Mouse (Mus musculus) forebrain, embryonic 13.5 days (tissue): Measurements from ENCODE around the gene Ly6g5c. TPM values are rescaled to one million over a fixed set of nuclear protein-coding genes. Genes with fewer than 3 reads are reported as not detected.

Experiments used
- ATAC-seq: fragments of 200-750 bp; cut with Nextera tagmentation; 2 replicates; pipeline ENCODE4 v1.8.0; 2017
- H3K27ac ChIP-seq: fragments of 300-500 bp; sonication (generic); 2 replicates; pipeline ENCODE4 v1.5.1; 2015; ENCODE audit warnings: inconsistent platforms, mild to moderate bottlenecking, moderate library complexity
- H3K27me3 ChIP-seq: fragments of 300-500 bp; sonication (generic); 2 replicates; pipeline ENCODE4 v1.6.1; 2015; ENCODE audit warnings: mild to moderate bottlenecking, inconsistent platforms
- H3K36me3 ChIP-seq: fragments of 300-500 bp; sonication (generic); 2 replicates; pipeline ENCODE4 v1.6.1; 2015; ENCODE audit warnings: mild to moderate bottlenecking, inconsistent platforms; ENCODE audit not compliant: poor library complexity, severe bottlenecking
- H3K4me1 ChIP-seq: fragments of 300-500 bp; sonication (generic); 2 replicates; pipeline ENCODE4 v1.6.1; 2015; ENCODE audit warnings: inconsistent platforms
- H3K4me2 ChIP-seq: fragments of 300-500 bp; sonication (generic); 2 replicates; pipeline ENCODE4 v1.6.1; 2015; ENCODE audit warnings: inconsistent platforms, mild to moderate bottlenecking, moderate library complexity
- H3K4me3 ChIP-seq: fragments of 300-500 bp; sonication (generic); 2 replicates; pipeline ENCODE4 v1.5.1; 2015; ENCODE audit warnings: mild to moderate bottlenecking, inconsistent platforms
- H3K9ac ChIP-seq: fragments of 300-500 bp; sonication (generic); 2 replicates; pipeline ENCODE4 v1.6.1; 2015; ENCODE audit warnings: mild to moderate bottlenecking, inconsistent platforms
- H3K9me3 ChIP-seq: fragments of 300-500 bp; sonication (generic); replicated peaks from 2 replicates; pipeline ENCODE4 v1.6.1; 2016; ENCODE audit warnings: inconsistent platforms
- WGBS: fragments of 180-500 bp; shearing (Covaris S2); methylation state at CpG from one replicate; pipeline ENCODE4 v1.1.7; 2015; 5-methylcytosine and 5-hydroxymethylcytosine counted together
- polyA plus RNA-seq: library from polyadenylated mRNA; unstranded; fragments of >200 nt; fragmentation: Nextera tagmentation; extraction: Ambion mirVana; gene quantifications from 2 replicates; pipeline ENCODE4 v1.2.1, GENCODE M21; 2015

Gene Ly6g5c
- polyA plus RNA-seq, 1 experiment from 2014 or later = not detected

DNA sequence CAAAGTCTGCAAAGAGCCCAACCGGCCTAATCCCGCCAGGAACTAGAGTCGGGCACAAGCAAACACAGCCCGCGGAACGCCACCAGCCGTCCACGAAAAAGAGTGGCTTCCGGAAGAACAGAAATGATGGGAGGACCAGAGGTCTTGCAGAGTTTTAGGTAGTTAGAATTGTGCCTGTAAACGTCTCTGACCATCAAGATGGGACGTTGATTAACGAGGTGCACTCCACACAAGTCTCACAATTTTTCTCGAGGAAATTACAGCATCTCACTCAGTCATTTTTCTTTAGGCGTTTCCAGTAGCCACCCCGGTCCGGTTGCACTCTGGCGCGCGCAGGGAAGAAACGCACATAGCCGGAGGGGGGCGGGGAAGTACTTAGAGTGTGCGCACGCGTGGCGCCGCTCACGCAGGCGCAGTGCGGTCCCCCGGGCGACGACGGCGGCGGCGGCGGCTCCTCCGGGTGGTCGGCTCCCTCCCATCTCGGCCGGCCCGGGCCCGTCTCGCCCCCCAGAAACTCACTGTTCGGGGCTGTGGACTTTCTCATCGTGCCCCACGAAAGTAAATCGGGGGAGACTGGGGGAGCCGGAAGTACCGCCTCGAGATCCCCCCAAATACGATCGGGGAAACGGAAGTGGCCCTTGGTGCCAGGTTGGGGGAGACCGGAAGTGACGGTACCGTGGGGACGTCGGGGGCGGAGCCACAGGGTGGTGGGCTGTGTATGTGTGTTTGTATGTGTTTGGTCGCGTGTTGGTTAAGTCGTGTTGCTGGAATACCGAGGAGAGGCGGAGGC, 26.9 kb downstream of the Ly6g5c start, which contains the start of gene Bag6:
Gene Bag6 (plus strand): TSS at position 378 of the 790 bp plus-strand sequence.
- Histone ChIP-seq H3K27ac (peak within 1 kb of the TSS; percentile 95), H3K4me3 (peak within 1 kb of the TSS; percentile 79), H3K9me3 (no peaks in the 10 kb centered on the region), H3K4me2 (peak within 1 kb of the TSS; percentile 82), H3K4me1 (peaks cover 28% of the 10 kb centered on the region), H3K9ac (peak within 1 kb of the TSS; percentile 87), H3K36me3 (peaks cover 21% of the 10 kb centered on the region), H3K27me3 (no peaks in the 10 kb centered on the region)
- WGBS = under 1% methylated on average over 66 of the region's 66 CpGs
- ATAC-seq = peak; percentile 94

DNA sequence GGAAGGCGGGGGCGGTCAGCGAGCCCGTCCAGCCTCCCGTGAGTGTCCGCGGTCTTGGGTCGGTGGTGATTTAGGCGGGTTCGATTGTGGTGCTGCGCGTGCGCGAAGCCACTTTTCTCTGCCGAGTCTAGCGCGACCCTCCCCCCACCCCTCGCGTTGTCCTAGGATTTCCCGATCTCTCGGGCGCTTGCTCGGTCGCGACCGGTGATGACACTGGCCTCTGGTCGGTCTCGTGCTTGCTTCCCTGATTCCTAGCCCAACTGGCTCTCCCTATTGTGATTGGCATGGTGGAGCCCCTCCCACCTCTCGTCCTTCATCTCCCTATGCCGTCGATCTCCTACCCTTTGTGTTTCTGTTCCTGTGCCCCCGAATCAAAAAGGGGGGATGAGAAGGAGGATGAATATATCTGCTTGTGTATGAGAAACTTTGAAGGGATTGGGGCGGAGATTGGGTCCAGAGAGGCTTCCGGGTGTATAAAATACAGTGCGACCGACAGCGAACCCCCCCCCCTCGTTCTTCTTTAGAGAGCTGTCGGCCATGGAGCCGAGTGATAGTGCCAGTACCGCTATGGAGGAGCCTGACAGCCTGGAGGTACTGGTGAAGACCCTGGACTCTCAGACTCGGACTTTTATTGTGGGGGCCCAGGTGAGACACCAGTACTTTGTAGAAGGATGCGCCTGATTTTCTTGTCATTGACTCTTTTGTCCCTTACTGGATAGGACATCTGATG, 27.7 kb downstream of the Ly6g5c start:
- Histone ChIP-seq H3K27me3 (no peaks in the 10 kb centered on the region), H3K9me3 (no peaks in the 10 kb centered on the region), H3K4me3 (peak overlapping the region; percentile 79), H3K9ac (peak overlapping the region; percentile 87), H3K4me2 (peak overlapping the region; percentile 82), H3K36me3 (peaks cover 29% of the 10 kb centered on the region), H3K27ac (peak overlapping the region; percentile 95), H3K4me1 (peaks cover 28% of the 10 kb centered on the region)
- peak; percentile 71 for ATAC-seq
- under 1% methylated on average over 43 of the region's 43 CpGs for WGBS

GRCm38 (mm10) chr17:35139269-35139668, 31.2 kb downstream of the Ly6g5c start:
- no peak overlapping the region for H3K27ac ChIP-seq
- H3K9me3 ChIP-seq = no peaks in the 10 kb centered on the region
- peaks cover 64% of the 10 kb centered on the region for H3K36me3 ChIP-seq
- peaks cover 28% of the 10 kb centered on the region for H3K4me1 ChIP-seq
- ATAC-seq = no peak
- no peak overlapping the region for H3K9ac ChIP-seq
- no peak overlapping the region for H3K4me2 ChIP-seq
- 96% methylated on average over 3 of the region's 3 CpGs for WGBS
- no peaks in the 10 kb centered on the region for H3K27me3 ChIP-seq
- H3K4me3 ChIP-seq = no peak overlapping the region

- Histone ChIP-seq H3K36me3 (peaks cover 77% of the 10 kb centered on the region), H3K4me1 (peaks cover 28% of the 10 kb centered on the region), H3K27me3 (no peaks in the 10 kb centered on the region), H3K4me3 (no peak overlapping the region), H3K4me2 (no peak overlapping the region), H3K27ac (no peak overlapping the region), H3K9ac (no peak overlapping the region), H3K9me3 (no peaks in the 10 kb centered on the region)
- WGBS = 84% methylated on average over 16 of the region's 16 CpGs
- ATAC-seq = no peak
Observed at GRCm38 (mm10) chr17:35140490-35140996, 32.5 kb downstream of the Ly6g5c start.

DNA sequence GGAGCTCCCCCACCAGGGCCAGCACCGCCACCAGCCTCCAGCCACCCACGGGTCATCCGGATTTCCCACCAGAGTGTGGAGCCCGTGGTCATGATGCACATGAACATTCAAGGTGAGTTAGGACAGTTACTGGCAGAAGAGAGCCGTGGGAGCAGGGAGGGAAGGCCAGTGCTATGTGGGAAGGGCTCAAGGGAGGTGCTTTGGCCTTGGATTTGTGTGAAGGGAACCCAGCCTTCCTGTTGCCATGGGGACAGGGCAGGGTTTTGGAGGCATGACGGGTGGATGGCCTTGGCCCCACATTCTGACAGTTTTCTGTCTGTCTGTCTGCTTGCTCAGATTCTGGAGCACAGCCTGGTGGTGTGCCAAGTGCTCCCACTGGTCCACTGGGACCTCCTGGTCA, 33.9 kb downstream of the Ly6g5c start:
- Histone ChIP-seq H3K27ac (no peak overlapping the region), H3K36me3 (peaks cover 91% of the 10 kb centered on the region), H3K4me2 (no peak overlapping the region), H3K27me3 (no peaks in the 10 kb centered on the region), H3K9me3 (no peaks in the 10 kb centered on the region), H3K4me1 (peaks cover 20% of the 10 kb centered on the region), H3K4me3 (no peak overlapping the region), H3K9ac (no peak overlapping the region)
- ATAC-seq = no peak
- 92% methylated on average over 6 of the region's 6 CpGs for WGBS

DNA sequence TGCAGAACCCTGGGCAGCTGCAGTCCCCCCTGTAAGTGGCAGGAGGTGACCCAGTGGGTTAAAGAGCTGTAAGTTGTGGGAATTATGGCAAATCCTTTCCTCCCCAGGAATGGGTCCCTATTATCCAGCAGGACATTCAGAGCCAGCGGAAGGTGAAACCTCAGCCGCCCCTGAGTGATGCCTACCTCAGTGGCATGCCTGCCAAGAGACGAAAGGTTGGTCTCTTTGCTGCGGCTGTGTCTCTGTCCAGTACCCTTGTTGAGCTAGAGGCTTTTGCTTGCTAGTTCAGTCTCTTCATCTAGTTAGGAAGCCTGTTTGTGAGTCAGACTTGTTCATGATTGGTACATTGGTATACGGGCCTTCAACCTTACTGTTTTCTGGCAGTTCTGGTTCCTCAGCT, 38.1 kb downstream of the Ly6g5c start:
- Histone ChIP-seq H3K27me3 (no peaks in the 10 kb centered on the region), H3K4me1 (no peaks in the 10 kb centered on the region), H3K36me3 (peaks cover 98% of the 10 kb centered on the region), H3K4me3 (no peak overlapping the region), H3K27ac (no peak overlapping the region), H3K4me2 (no peak overlapping the region), H3K9me3 (no peaks in the 10 kb centered on the region), H3K9ac (no peak overlapping the region)
- 88% methylated on average over 5 of the region's 5 CpGs for WGBS
- ATAC-seq = no peak

- no peak overlapping the region for H3K9ac ChIP-seq
- no peak overlapping the region; the same call in 1 of the 2 replicates for H3K27ac ChIP-seq
- no peaks in the 10 kb centered on the region for H3K27me3 ChIP-seq
- H3K4me3 ChIP-seq = no peak overlapping the region
- ATAC-seq = no peak
- H3K9me3 ChIP-seq = no peaks in the 10 kb centered on the region
- WGBS = 67% methylated on average over 3 of the region's 3 CpGs
- peaks cover 98% of the 10 kb centered on the region for H3K36me3 ChIP-seq
- H3K4me2 ChIP-seq = no peak overlapping the region
- H3K4me1 ChIP-seq = no peaks in the 10 kb centered on the region
Observed at GRCm38 (mm10) chr17:35147348-35147747, 39.3 kb downstream of the Ly6g5c start.

- Histone ChIP-seq H3K27ac (no peak overlapping the region), H3K9ac (no peak overlapping the region), H3K4me2 (no peak overlapping the region), H3K4me1 (no peaks in the 10 kb centered on the region), H3K27me3 (no peaks in the 10 kb centered on the region), H3K36me3 (peaks cover 98% of the 10 kb centered on the region), H3K9me3 (no peaks in the 10 kb centered on the region), H3K4me3 (no peak overlapping the region)
- ATAC-seq = no peak
- WGBS = 75% methylated on average over 5 of the region's 5 CpGs
Observed at GRCm38 (mm10) chr17:35147922-35148639, 40.0 kb downstream of the Ly6g5c start.

GRCm38 (mm10) chr17:35152121-35152520, 44.0 kb downstream of the Ly6g5c start:
- Histone ChIP-seq H3K9me3 (no peaks in the 10 kb centered on the region), H3K9ac (no peak overlapping the region)
- ATAC-seq = no peak

DNA sequence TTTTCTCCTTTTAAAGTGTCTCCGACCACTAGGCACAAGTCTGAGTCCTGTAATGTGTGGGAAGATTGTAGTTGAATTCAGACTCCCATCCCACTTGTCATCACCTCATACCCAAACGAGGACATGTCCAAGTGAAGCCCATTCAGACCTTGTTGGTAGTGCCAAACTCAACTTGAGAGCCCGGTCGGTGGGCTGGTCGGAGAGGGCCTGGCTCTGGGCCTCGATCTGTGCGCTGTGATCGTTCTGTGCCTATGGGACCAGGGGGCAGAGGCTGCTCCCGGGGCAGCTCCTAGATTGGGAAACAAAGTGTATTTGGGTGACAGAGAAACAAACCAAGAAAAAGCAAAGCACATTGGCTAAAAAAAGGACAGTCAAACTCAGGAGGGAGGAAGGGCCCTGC, 45.0 kb downstream of the Ly6g5c start:
- no peak overlapping the region for H3K4me2 ChIP-seq
- no peak overlapping the region for H3K4me3 ChIP-seq
- no peak for ATAC-seq
- H3K27me3 ChIP-seq = no peaks in the 10 kb centered on the region
- WGBS = 89% methylated on average over 9 of the region's 9 CpGs
- no peaks in the 10 kb centered on the region for H3K9me3 ChIP-seq
- H3K9ac ChIP-seq = no peak overlapping the region
- no peaks in the 10 kb centered on the region for H3K4me1 ChIP-seq
- peaks cover 98% of the 10 kb centered on the region for H3K36me3 ChIP-seq
- no peak overlapping the region for H3K27ac ChIP-seq

More at GRCm38 (mm10) chr17:35152121-35152520, 44.0 kb downstream of the Ly6g5c start:
- Histone ChIP-seq H3K27me3 (no peaks in the 10 kb centered on the region), H3K36me3 (peaks cover 98% of the 10 kb centered on the region), H3K4me3 (no peak overlapping the region), H3K4me2 (no peak overlapping the region), H3K27ac (no peak overlapping the region), H3K4me1 (no peaks in the 10 kb centered on the region)
- 95% methylated on average over 4 of the region's 4 CpGs for WGBS

GRCm38 (mm10) chr17:35153931-35154330, 45.9 kb downstream of the Ly6g5c start:
- ATAC-seq = no peak
- Histone ChIP-seq H3K9me3 (no peaks in the 10 kb centered on the region), H3K27ac (no peak overlapping the region), H3K4me3 (no peak overlapping the region), H3K4me1 (no peaks in the 10 kb centered on the region), H3K4me2 (no peak overlapping the region), H3K36me3 (peaks cover 98% of the 10 kb centered on the region), H3K27me3 (no peaks in the 10 kb centered on the region), H3K9ac (no peak overlapping the region)
- WGBS = 89% methylated on average over 4 of the region's 4 CpGs

- 77% methylated on average over 7 of the region's 7 CpGs for WGBS
- H3K27me3 ChIP-seq = no peaks in the 10 kb centered on the region
- H3K4me1 ChIP-seq = no peaks in the 10 kb centered on the region
- H3K4me3 ChIP-seq = no peak overlapping the region
- peaks cover 98% of the 10 kb centered on the region for H3K36me3 ChIP-seq
- H3K9me3 ChIP-seq = no peaks in the 10 kb centered on the region
- H3K4me2 ChIP-seq = no peak overlapping the region
- no peak for ATAC-seq
- H3K9ac ChIP-seq = no peak overlapping the region
- no peak overlapping the region for H3K27ac ChIP-seq
Observed at GRCm38 (mm10) chr17:35154616-35155015, 46.5 kb downstream of the Ly6g5c start.
